Mouse (Mus musculus) MEL (cell line): ENCODE results near the gene Tmc4.

Source experiments
- CTCF ChIP-seq, 3 experiments: IDR thresholded peaks in 2 of 3; conservative IDR thresholded peaks in 1 of 3; 2 replicates each; pipeline ENCODE4 v1.5.1; 2011 to 2012; ENCODE audit warnings: low read length in 3 of 3, low read depth in 2 of 3, mild to moderate bottlenecking in 2 of 3, improper control_type of control experiment in 1 of 3, inconsistent platforms in 1 of 3, mixed read lengths in 1 of 3, moderate library complexity in 1 of 3; ENCODE audit not compliant: control insufficient read depth in 1 of 3, insufficient read depth in 1 of 3, poor library complexity in 1 of 3, severe bottlenecking in 1 of 3
- E2F4 ChIP-seq: IDR thresholded peaks from 2 replicates; pipeline ENCODE4 v1.6.1; 2011; ENCODE audit warnings: low read depth, low read length, improper control_type of control experiment, borderline replicate concordance
- EP300 ChIP-seq, 2 experiments: IDR thresholded peaks; 2 replicates each; pipeline ENCODE4 v1.6.1; 2011; ENCODE audit warnings: improper control_type of control experiment in 2 of 2, low read length in 2 of 2, low read depth in 1 of 2, mild to moderate bottlenecking in 1 of 2
- GATA1 ChIP-seq: IDR thresholded peaks from 2 replicates; pipeline ENCODE4 v1.6.1; 2011; ENCODE audit warnings: low read depth, low read length, improper control_type of control experiment
- MAX ChIP-seq: IDR thresholded peaks from 2 replicates; pipeline ENCODE4 v1.6.1; 2011; ENCODE audit warnings: low read length, improper control_type of control experiment
- MXI1 ChIP-seq: IDR thresholded peaks from 2 replicates; pipeline ENCODE4 v1.6.1; 2011; ENCODE audit warnings: mild to moderate bottlenecking, low read depth, low read length, improper control_type of control experiment
- POLR2A ChIP-seq, 2 experiments: IDR thresholded peaks; 2 replicates each; pipeline ENCODE4 v1.6.1; 2011 to 2012; ENCODE audit warnings: low read length in 2 of 2, mild to moderate bottlenecking in 2 of 2, control low read depth in 1 of 2, improper control_type of control experiment in 1 of 2, low read depth in 1 of 2, moderate library complexity in 1 of 2; ENCODE audit not compliant: control insufficient read depth in 1 of 2, insufficient read depth in 1 of 2, poor library complexity in 1 of 2
- POLR2AphosphoS5 ChIP-seq: IDR thresholded peaks from 2 replicates; pipeline ENCODE4 v1.6.1; 2012; ENCODE audit warnings: low read depth, borderline replicate concordance, mild to moderate bottlenecking, inconsistent platforms, low read length, moderate library complexity, mixed read lengths
- RCOR1 ChIP-seq: IDR thresholded peaks from 2 replicates; pipeline ENCODE4 v1.6.1; 2012; ENCODE audit warnings: low read depth, mild to moderate bottlenecking, inconsistent platforms, low read length, improper control_type of control experiment
- TAL1 ChIP-seq: IDR thresholded peaks from 2 replicates; pipeline ENCODE4 v1.6.1; 2012; ENCODE audit warnings: mild to moderate bottlenecking, inconsistent platforms, low read length, moderate library complexity, mixed read lengths
- TCF12 ChIP-seq: IDR thresholded peaks from 2 replicates; pipeline ENCODE4 v1.6.1; 2014; ENCODE audit warnings: low read depth, mild to moderate bottlenecking, inconsistent platforms, low read length, improper control_type of control experiment, moderate library complexity
- USF1 ChIP-seq: IDR thresholded peaks from 2 replicates; pipeline ENCODE4 v1.6.1; 2014; ENCODE audit warnings: low read depth, mild to moderate bottlenecking, inconsistent platforms, low read length, improper control_type of control experiment, moderate library complexity

DNA sequence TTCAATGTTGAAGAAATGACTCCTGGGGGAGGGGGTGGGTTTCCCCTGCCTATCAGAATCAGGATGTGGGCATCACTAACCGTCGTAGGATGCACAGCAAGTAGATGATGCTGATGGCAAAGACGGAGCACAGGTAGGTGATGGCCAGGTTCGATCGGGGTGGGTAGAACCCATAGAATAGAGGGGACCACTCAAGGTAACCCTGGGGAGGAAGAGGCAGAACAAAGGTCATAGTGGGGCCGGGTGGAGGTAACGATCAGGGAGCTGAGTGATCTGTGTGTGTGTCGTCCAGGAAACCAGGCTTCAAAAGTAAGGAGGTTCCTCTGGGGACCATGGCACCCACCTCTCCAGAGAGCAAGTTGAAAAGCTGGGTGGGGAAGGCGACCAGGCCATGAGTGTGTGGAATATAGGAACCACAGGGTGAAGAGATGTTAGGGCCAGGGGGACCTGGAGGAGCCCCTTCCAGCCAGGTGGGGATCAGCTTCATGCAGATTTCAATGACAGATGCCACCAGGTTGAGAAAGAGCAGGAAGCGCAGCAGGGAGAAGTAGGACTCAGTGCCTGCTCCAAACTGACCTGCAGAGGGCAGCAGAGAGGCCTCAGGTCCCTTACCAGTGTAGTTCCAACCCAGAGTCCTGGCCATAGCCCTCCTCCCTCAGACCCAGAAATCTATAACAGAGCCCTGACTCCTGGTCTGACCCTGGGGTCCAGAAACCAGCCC, 2.7 kb downstream of the Tmc4 start:
- TF ChIP-seq CTCF (IDR thresholded peaks at IDR 0.05 in 2 of 3, conservative IDR thresholded peaks at IDR 0.05 in 1 of 3; ENCODE audit: control insufficient read depth in 1 of 3, insufficient read depth in 1 of 3, low read depth in 2 of 3, low read length in 3 of 3, poor library complexity in 1 of 3, severe bottlenecking in 1 of 3): peak; percentile 90 to 97 (median 93)
- TF ChIP-seq POLR2A (IDR thresholded peaks at IDR 0.05; ENCODE audit: control insufficient read depth in 1 of 2, insufficient read depth in 1 of 2, low read depth in 1 of 2, low read length in 2 of 2, poor library complexity in 1 of 2): no peak
- no peak for TF ChIP-seq GATA1
- no peak for TF ChIP-seq MAX
- TF ChIP-seq TCF12: no peak
- no peak for TF ChIP-seq RCOR1
- TF ChIP-seq E2F4: no peak
- no peak for TF ChIP-seq TAL1
- TF ChIP-seq USF1: no peak
- no peak for TF ChIP-seq EP300 (IDR thresholded peaks at IDR 0.05; ENCODE audit: low read depth in 1 of 2, low read length in 2 of 2)
- TF ChIP-seq POLR2AphosphoS5: no peak
- no peak for TF ChIP-seq MXI1
